Mouse (Mus musculus) thymus, postnatal 36 days (tissue): ENCODE measurements around the gene Hlf.
A peak's percentile ranks its signal among the peaks of the same experiment; 100 is the strongest.

ENCODE experiments used
- DNase-seq, 2 experiments: peaks; one replicate each; pipeline ENCODE4 v3.0.0; 2022; ENCODE audit warnings: mixed read lengths in 2 of 2

Hlf gene

GRCm38 (mm10) chr11:90370367-90370766, 20.3 kb downstream of the Hlf start:
- DNase-seq: no peak

DNA sequence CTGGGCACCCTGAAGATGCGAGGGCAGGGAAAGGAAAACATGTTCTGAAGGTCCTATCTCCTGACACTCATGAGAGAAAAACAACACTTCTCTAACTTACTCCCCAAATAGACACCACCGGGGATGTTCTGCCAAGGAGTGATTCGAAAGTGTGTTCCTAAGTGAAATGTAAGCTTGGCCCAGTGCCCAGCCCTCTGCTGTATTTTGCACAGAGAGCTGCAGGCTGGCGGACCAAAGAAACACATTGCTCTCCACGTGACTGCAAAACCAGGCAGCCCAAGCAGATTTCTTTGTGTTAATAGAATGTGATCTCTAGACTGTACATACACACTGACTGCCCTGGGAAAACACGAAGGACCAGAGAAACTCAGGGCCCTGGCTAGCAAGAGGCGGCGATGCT, 21.1 kb downstream of the Hlf start:
- DNase-seq: no peak

DNA sequence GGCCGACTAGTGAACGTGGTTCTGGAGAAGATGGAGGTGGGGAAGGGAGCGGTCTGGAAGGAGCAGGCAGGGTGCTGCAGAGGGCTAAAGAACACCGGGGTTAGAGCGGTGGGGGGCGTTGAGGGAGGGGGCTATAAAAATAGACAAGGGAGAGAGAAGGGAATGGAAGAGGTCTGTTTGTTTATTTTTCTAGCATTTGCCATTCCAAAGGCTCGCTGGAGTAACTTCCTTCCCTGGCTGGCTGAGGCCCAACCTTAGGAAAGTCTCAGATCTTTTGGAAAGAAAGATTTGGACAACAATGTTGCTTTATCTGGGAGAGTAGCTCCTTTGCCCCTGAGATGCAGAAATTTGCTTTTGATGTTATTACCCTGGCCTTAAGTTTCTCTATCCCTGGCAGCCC, 21.6 kb downstream of the Hlf start:
- no peak for DNase-seq

DNA sequence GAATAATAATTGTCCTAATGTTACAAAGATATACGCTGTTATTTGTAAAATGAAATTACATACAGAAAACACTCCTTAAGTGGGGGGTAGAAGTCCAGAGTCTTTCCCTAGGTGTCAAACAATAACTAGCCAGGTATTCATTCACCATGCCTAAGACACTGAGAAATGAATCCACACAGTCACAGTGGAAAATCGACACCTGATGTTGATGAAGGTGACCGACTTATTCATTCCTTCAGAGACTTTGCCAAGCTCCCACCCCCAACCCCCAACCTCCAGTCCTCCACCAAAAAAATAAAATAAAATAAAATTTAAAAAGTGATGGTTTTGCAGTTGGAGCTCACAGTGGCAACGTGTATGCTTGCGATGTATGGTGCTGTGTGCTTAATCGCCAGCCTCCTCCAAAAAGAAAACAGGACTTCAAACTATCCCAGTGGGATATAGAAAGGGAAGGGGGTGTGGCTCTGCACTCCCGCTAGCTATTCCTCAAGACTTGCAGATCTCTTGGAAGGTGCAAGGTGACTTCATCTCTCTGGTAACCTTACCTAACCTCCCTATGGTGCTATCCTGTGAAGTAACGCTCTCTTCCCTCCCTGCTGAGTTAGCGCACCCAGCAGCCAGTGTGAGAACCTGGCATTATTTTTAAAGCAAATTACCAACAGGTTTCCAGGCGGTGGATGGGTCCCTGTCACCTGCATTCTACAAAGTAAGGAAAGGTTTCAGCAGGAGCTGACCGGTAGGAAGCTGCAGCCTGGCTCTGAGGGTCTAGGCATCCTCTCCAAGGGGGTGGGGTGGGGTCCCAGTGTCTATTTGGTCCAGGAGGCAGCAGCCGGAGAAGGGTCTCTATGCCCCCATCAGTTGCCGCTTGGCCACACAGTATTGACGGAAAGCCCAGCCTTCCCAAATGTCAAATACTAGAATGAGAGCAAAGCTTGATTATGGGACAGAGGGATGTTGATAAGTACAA, 22.5 kb downstream of the Hlf start:
- DNase-seq: no peak

DNA sequence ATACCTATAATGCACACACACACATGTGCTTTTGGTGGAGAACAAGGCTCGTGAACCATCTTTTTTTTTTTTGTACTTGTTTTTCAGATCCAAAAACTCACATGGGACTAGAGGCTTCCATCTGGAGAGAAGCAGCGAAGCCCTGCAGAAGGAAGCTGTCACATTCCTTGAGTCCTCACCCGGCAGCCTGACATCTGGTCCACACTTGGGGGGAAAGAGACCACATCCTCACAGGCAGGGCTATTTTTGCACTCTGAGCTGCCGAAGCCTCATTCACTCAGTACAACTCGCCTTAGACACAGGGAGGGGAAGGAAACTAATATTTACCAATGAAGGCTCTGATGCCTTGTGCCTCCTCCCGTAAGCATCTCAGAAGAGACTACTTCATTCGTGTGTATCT, 25.8 kb downstream of the Hlf start:
- DNase-seq: no peak

- DNase-seq: no peak
Measured at GRCm38 (mm10) chr11:90363821-90364497, 26.7 kb downstream of the Hlf start.

GRCm38 (mm10) chr11:90363406-90363805, 27.3 kb downstream of the Hlf start:
- DNase-seq: peak; percentile 16 to 43

DNA sequence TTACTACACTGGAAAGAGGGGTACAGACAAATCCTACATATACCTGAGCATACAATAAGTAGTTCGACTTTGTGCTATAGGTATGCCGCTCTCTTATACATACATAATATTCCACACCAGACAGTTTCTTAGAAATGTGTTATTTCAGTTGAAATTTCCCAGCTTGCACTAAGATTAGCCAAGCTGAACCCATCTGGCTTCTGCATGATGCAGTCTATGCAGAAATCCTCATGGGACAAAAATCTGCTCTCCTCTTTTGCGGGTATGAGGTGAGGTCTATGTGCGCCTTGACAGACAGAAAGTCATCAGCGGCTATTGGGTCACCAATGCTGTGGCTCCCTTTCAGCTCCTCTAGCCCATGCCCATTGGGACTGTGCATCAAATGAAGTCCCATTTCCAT, 30.2 kb downstream of the Hlf start:
- DNase-seq: no peak

DNA sequence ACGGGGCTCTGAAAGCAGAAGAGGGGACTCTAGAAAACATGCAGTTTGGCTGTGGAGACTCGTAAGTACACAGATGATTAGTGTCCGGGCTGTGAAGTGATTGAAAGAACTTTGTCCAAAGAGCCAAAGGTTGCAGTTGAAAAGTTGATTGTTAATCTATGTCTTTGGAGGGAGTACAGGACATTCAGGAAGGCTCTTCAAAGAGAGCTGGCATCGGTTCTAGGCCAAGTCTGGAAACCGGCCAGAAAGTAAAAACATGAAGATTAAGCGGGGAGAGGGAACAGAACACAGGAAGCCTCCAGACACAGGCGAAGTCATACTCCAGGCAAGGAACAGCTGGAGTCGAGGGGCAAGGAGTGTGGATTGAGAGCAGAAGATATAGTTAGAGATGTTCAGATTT, 32.6 kb downstream of the Hlf start:
- no peak for DNase-seq

GRCm38 (mm10) chr11:90357371-90357770, 33.3 kb downstream of the Hlf start:
- DNase-seq: no peak

DNA sequence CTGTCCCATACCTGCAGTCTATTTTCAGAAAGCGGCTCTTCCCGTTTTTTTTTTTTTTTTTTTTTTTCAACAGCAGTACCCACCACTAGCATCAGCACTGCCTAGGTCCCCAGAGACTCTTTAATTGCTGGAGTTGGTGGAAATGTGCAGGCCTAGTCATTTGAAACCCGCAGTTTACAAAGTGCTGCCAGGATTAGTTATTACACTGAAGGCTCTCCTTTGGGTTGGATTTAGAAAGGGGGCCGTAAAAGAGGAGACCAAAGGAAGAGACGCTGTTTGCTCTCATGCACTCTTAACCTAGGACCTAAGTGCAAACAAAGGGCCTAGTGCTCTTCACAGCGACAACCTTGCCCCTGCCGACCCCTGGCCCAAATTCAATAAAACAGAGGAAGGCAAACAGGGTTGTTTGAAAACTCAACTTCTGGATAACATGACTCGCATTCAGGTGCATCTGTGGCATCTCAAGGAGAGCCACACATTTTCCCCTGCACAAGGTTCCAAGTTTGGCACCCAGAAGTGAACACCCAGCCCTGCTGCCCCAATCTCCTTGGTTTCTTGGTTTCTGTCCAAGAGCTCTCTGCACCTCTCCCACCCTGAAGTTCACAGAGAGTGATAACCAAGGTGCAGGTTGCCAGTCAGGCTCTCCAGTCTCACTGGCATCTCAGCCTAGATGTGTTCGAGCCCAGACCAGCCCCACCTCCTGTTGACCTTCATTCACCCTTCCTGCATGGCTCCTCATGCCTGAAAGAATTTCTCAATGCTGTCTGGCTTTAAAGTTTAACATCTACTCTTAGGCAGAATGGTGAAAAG, 34.0 kb downstream of the Hlf start:
- no peak for DNase-seq

GRCm38 (mm10) chr11:90356036-90356435, 34.7 kb downstream of the Hlf start:
- no peak for DNase-seq

DNA sequence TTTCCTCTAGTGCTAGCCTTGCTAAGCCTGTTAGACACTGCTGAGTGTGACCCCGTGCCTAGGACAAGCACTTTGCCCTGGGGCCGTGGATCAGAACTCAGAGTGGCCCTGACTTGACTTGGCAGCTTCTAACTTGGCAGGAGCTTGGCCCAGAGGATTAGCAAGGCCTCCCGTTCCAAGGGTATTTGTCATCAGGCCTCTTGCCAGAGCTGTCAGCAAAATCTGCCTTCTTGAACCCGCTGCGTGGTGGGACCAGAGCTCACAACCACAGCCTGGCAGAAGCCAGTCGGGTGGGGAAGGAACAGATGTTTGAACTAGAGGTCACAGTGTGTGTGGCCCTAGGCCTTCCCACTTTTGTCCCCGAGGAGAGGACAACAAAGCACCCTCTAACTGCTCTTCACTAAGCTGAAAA, 35.4 kb downstream of the Hlf start:
- DNase-seq: no peak

GRCm38 (mm10) chr11:90352696-90353095, 38.0 kb downstream of the Hlf start:
- DNase-seq: no peak

- DNase-seq: no peak
Measured at GRCm38 (mm10) chr11:90350153-90350512, 40.6 kb downstream of the Hlf start.

DNA sequence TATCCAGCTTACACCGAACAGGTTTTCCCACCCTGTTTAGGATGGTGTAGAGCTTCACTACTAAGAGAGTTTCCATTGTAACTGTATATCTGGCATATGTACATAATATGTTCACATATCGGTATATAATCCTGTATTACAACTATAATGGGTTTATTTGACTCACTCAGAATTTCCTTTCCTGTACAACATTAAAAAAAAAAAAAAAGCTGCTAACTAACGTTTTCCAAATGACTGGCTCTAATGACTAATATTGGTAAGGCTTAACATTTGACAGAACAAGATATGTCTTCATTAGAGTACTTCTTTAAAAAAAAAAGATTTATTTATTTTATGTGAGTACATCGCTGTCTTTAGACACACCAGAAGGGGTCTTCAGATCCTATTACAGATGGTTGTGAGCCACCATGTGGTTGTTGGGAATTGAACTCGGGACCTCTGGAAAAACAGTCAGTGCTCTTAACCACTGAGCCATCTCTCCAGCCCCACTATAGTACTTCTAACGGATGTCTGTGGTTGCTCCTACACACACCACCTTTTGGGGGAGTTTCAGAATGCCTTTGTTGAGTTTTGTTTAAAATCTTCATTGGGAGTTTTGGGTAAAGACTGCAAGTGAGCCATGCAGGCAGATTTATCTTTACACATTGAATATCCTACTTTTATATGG, 41.1 kb downstream of the Hlf start:
- DNase-seq: no peak

- DNase-seq: no peak
Measured at GRCm38 (mm10) chr11:90347667-90348459, 42.8 kb downstream of the Hlf start.

- no peak for DNase-seq
Measured at GRCm38 (mm10) chr11:90345746-90346145, 44.9 kb downstream of the Hlf start.

- DNase-seq: no peak
Measured at GRCm38 (mm10) chr11:90342858-90343257, 47.8 kb downstream of the Hlf start.

GRCm38 (mm10) chr11:90342267-90342666, 48.4 kb downstream of the Hlf start:
- no peak for DNase-seq

- DNase-seq: no peak
Measured at GRCm38 (mm10) chr11:90340836-90341235, 49.9 kb downstream of the Hlf start.

DNA sequence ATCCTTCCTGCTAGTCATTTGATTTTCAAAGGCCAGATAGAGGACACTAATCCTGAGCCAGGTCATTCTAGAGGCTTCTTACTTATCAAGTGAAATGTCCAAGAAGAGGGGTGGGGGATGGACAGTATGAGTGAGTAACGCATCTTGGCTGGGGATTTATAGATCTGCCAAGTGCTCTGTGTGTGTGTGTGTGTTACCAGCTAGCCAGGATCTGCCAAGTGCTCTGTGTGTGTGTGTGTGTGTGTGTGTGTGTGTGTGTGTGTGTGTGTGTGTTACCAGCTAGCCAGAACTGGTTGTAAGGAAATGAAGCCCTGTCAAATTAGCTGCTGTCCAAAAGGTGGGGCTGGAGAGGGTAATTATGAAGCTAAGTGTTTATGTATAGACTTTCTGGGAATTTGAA, 55.9 kb downstream of the Hlf start:
- no peak for DNase-seq
